Mouse (Mus musculus) neural tube, embryonic 13.5 days (tissue): ENCODE results near the gene Bmp6. TPM values are rescaled to one million over a fixed set of nuclear protein-coding genes. Genes with fewer than 3 reads are reported as not detected.

ENCODE experiments used
- ATAC-seq: fragments of 200-750 bp; cut with Nextera tagmentation; 2 replicates; pipeline ENCODE4 v1.8.0; 2017; ENCODE audit warnings: low read depth, mild to moderate bottlenecking, moderate TSS enrichment, moderate library complexity
- H3K27ac ChIP-seq: fragments of 300-500 bp; sonication (generic); replicated peaks from 2 replicates; pipeline ENCODE4 v1.5.1; 2015; ENCODE audit warnings: moderate library complexity, mild to moderate bottlenecking, inconsistent platforms
- H3K27me3 ChIP-seq: fragments of 300-500 bp; sonication (generic); 2 replicates; pipeline ENCODE4 v1.6.1; 2015; ENCODE audit warnings: mild to moderate bottlenecking, inconsistent platforms
- H3K36me3 ChIP-seq: fragments of 300-500 bp; sonication (generic); 2 replicates; pipeline ENCODE4 v1.6.1; 2015; ENCODE audit warnings: mild to moderate bottlenecking, inconsistent platforms
- H3K4me1 ChIP-seq: fragments of 300-500 bp; sonication (generic); replicated peaks from 2 replicates; pipeline ENCODE4 v1.6.1; 2015; ENCODE audit warnings: inconsistent platforms
- H3K4me2 ChIP-seq: fragments of 300-500 bp; sonication (generic); 2 replicates; pipeline ENCODE4 v1.6.1; 2015; ENCODE audit warnings: inconsistent platforms, mild to moderate bottlenecking, moderate library complexity
- H3K4me3 ChIP-seq: fragments of 300-500 bp; sonication (generic); 2 replicates; pipeline ENCODE4 v1.5.1; 2015; ENCODE audit warnings: mild to moderate bottlenecking, inconsistent platforms
- H3K9ac ChIP-seq: fragments of 300-500 bp; sonication (generic); 2 replicates; pipeline ENCODE4 v1.6.1; 2015; ENCODE audit warnings: moderate library complexity, mild to moderate bottlenecking, inconsistent platforms
- H3K9me3 ChIP-seq: fragments of 300-500 bp; sonication (generic); 2 replicates; pipeline ENCODE4 v1.6.1; 2016; ENCODE audit warnings: inconsistent platforms
- WGBS: fragments of 180-500 bp; shearing (Covaris S2); methylation state at CpG from one replicate; pipeline ENCODE4 v1.1.7; 2015; 5-methylcytosine and 5-hydroxymethylcytosine counted together
- polyA plus RNA-seq: library from polyadenylated mRNA; unstranded; fragments of >200 nt; fragmentation: Nextera tagmentation; extraction: Ambion mirVana; gene quantifications from 2 replicates; pipeline ENCODE4 v1.2.1, GENCODE M21; 2015

Bmp6 gene
- polyA plus RNA-seq, 1 experiment from 2014 or later = 2.7 TPM

GRCm38 (mm10) chr13:38400662-38401061, 55.8 kb downstream of the Bmp6 start:
- WGBS = 89% methylated on average over 8 of the region's 8 CpGs

GRCm38 (mm10) chr13:38407611-38408315, 62.9 kb downstream of the Bmp6 start:
- no peak overlapping the region for H3K4me3 ChIP-seq
- WGBS = 85% methylated on average over 6 of the region's 6 CpGs

More at GRCm38 (mm10) chr13:38400662-38401061, 55.8 kb downstream of the Bmp6 start:
- H3K9ac ChIP-seq = no peak overlapping the region
- ATAC-seq = no peak
- H3K27me3 ChIP-seq = no peaks in the 10 kb centered on the region
- H3K4me2 ChIP-seq = no peak overlapping the region
- no peak overlapping the region for H3K27ac ChIP-seq
- H3K4me1 ChIP-seq = no peaks in the 10 kb centered on the region
- no peaks in the 10 kb centered on the region for H3K36me3 ChIP-seq
- no peak overlapping the region for H3K4me3 ChIP-seq
- H3K9me3 ChIP-seq = no peaks in the 10 kb centered on the region

DNA sequence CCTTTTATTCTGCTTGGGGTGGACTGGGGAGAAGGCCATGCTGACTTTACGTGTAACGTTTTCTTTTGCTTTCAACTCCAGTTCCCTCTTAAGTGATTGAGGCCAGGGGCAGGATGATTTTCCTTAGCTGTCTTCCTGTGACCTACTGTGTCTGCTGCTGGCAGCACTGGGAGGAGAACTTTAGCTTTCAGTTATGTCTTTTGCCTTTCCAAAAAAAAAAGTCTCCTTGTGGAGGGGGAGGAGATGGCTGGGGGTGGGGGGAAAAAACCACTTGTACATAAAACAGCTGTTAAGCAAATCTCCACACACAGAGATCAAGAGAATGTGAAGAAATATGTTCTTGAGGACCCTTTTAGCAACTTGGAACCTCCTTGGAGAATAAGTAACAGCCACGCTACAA, 63.7 kb downstream of the Bmp6 start:
- H3K27me3 ChIP-seq = no peaks in the 10 kb centered on the region
- H3K9me3 ChIP-seq = no peaks in the 10 kb centered on the region
- no peaks in the 10 kb centered on the region for H3K36me3 ChIP-seq
- 78% methylated on average over 3 of the region's 3 CpGs for WGBS
- no peak overlapping the region for H3K4me2 ChIP-seq
- no peak overlapping the region for H3K9ac ChIP-seq
- no peak overlapping the region for H3K27ac ChIP-seq
- H3K4me1 ChIP-seq = no peaks in the 10 kb centered on the region
- ATAC-seq = no peak
- no peak overlapping the region for H3K4me3 ChIP-seq

More at GRCm38 (mm10) chr13:38407611-38408315, 62.9 kb downstream of the Bmp6 start:
- no peaks in the 10 kb centered on the region for H3K36me3 ChIP-seq
- no peak overlapping the region for H3K9ac ChIP-seq
- H3K4me2 ChIP-seq = no peak overlapping the region
- H3K27ac ChIP-seq = no peak overlapping the region
- no peaks in the 10 kb centered on the region for H3K27me3 ChIP-seq
- H3K4me1 ChIP-seq = no peaks in the 10 kb centered on the region
- ATAC-seq = no peak
- H3K9me3 ChIP-seq = no peaks in the 10 kb centered on the region

- H3K4me1 ChIP-seq = no peaks in the 10 kb centered on the region
- H3K9me3 ChIP-seq = no peaks in the 10 kb centered on the region
- no peak overlapping the region for H3K4me3 ChIP-seq
- H3K4me2 ChIP-seq = no peak overlapping the region
- ATAC-seq = no peak
- H3K36me3 ChIP-seq = no peaks in the 10 kb centered on the region
- H3K27ac ChIP-seq = no peak overlapping the region
- H3K9ac ChIP-seq = no peak overlapping the region
- WGBS = 38% methylated on average over 15 of the region's 15 CpGs
- H3K27me3 ChIP-seq = no peaks in the 10 kb centered on the region
Observed at GRCm38 (mm10) chr13:38410322-38410865, 65.5 kb downstream of the Bmp6 start.

GRCm38 (mm10) chr13:38419781-38420180, 74.9 kb downstream of the Bmp6 start:
- WGBS = 92% methylated on average over 7 of the region's 7 CpGs
- ATAC-seq = no peak

GRCm38 (mm10) chr13:38422491-38422890, 77.6 kb downstream of the Bmp6 start:
- no peak for ATAC-seq
- no peaks in the 10 kb centered on the region for H3K36me3 ChIP-seq
- H3K4me2 ChIP-seq = no peak overlapping the region
- H3K9me3 ChIP-seq = no peaks in the 10 kb centered on the region
- no peaks in the 10 kb centered on the region for H3K4me1 ChIP-seq
- H3K4me3 ChIP-seq = no peak overlapping the region
- no peak overlapping the region for H3K9ac ChIP-seq
- no peaks in the 10 kb centered on the region for H3K27me3 ChIP-seq
- no peak overlapping the region for H3K27ac ChIP-seq
- WGBS = 88% methylated on average over 5 of the region's 5 CpGs

More at GRCm38 (mm10) chr13:38419781-38420180, 74.9 kb downstream of the Bmp6 start:
- no peaks in the 10 kb centered on the region for H3K36me3 ChIP-seq
- H3K27me3 ChIP-seq = no peaks in the 10 kb centered on the region
- no peaks in the 10 kb centered on the region for H3K9me3 ChIP-seq
- no peak overlapping the region for H3K4me3 ChIP-seq
- H3K4me2 ChIP-seq = no peak overlapping the region
- no peak overlapping the region for H3K9ac ChIP-seq
- H3K27ac ChIP-seq = no peak overlapping the region
- H3K4me1 ChIP-seq = no peaks in the 10 kb centered on the region

DNA sequence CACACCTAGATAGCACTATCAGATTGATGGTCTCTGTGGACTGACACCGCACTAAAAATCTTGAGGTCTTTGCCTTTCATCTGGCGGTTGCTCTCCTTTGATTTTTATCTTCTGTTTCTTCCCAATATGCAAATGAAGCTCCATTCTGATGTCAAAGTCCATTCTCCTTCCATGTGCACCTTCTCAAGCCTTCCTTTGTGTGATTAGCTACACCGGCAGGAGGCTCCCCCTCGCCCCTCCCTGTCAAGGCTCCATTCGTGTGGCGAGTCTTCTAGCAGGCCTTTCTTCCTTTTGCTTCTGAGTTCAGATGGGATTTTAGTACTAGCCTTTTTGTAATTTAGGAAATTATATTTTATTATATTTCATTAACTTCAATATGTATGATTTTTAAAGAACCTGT, 80.4 kb downstream of the Bmp6 start:
- ATAC-seq = no peak
- H3K4me2 ChIP-seq = no peak overlapping the region
- H3K4me1 ChIP-seq = no peaks in the 10 kb centered on the region
- H3K36me3 ChIP-seq = no peaks in the 10 kb centered on the region
- no peaks in the 10 kb centered on the region for H3K27me3 ChIP-seq
- 49% methylated on average over 6 of the region's 6 CpGs for WGBS
- peaks cover 5% of the 10 kb centered on the region; the same call in 1 of the 2 replicates for H3K9me3 ChIP-seq
- H3K9ac ChIP-seq = no peak overlapping the region
- no peak overlapping the region for H3K27ac ChIP-seq
- H3K4me3 ChIP-seq = no peak overlapping the region

GRCm38 (mm10) chr13:38429671-38430070, 84.8 kb downstream of the Bmp6 start:
- no peak overlapping the region for H3K4me3 ChIP-seq
- H3K27me3 ChIP-seq = no peaks in the 10 kb centered on the region
- 59% methylated on average over 8 of the region's 8 CpGs for WGBS
- no peaks in the 10 kb centered on the region for H3K4me1 ChIP-seq
- H3K27ac ChIP-seq = no peak overlapping the region
- no peaks in the 10 kb centered on the region for H3K36me3 ChIP-seq
- H3K9me3 ChIP-seq = peaks cover 5% of the 10 kb centered on the region; the same call in 1 of the 2 replicates
- no peak overlapping the region for H3K9ac ChIP-seq
- ATAC-seq = no peak
- no peak overlapping the region for H3K4me2 ChIP-seq

DNA sequence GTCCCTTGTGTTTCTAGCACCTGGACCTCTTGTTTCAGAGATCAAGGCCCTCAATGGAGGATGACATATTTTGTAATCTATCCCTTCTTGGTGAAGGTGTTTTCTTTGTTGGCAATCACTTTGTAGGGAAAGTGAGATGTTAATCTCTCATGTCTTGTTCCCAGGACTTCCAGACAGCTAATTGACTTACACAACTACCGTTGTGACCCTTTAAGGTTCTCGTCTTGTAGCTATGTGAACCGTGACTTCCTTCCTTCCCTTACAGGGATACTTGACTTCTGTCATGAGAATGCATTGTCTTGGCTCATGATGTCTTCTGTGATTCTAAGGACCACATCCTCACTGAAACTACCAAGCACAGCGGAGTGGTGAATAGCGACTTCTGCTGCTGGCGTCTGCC, 85.2 kb downstream of the Bmp6 start:
- no peaks in the 10 kb centered on the region for H3K27me3 ChIP-seq
- no peaks in the 10 kb centered on the region for H3K4me1 ChIP-seq
- 89% methylated on average over 6 of the region's 6 CpGs for WGBS
- H3K4me2 ChIP-seq = no peak overlapping the region
- ATAC-seq = no peak
- no peak overlapping the region for H3K4me3 ChIP-seq
- no peak overlapping the region for H3K27ac ChIP-seq
- H3K9me3 ChIP-seq = peaks cover 5% of the 10 kb centered on the region; the same call in 1 of the 2 replicates
- H3K9ac ChIP-seq = no peak overlapping the region
- H3K36me3 ChIP-seq = no peaks in the 10 kb centered on the region

DNA sequence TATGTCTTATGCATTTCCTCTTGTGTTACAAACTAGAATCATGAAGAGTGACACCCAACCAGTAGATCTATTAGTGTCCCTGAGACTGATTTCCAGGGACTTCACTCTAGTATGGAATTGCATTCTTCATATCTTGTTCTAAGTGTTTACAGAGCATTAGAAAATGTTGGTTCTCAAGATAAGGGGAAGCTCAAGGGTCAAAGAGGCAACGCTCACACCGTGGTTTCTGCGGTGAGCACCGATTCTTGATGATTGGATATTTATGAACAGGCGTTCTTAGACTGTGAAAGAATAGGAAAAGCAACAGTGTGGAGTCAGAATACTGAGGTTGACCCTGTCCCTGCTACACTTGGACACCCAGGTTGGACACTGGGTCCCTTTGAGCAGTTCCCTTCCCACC, 89.9 kb downstream of the Bmp6 start:
- no peaks in the 10 kb centered on the region for H3K9me3 ChIP-seq
- no peak overlapping the region for H3K4me3 ChIP-seq
- H3K27ac ChIP-seq = no peak overlapping the region
- H3K9ac ChIP-seq = no peak overlapping the region
- no peak for ATAC-seq
- H3K4me2 ChIP-seq = no peak overlapping the region
- no peaks in the 10 kb centered on the region for H3K4me1 ChIP-seq
- H3K36me3 ChIP-seq = no peaks in the 10 kb centered on the region
- H3K27me3 ChIP-seq = no peaks in the 10 kb centered on the region
- whole genome bisulfite sequencing = 95% methylated on average over 5 of the region's 5 CpGs

DNA sequence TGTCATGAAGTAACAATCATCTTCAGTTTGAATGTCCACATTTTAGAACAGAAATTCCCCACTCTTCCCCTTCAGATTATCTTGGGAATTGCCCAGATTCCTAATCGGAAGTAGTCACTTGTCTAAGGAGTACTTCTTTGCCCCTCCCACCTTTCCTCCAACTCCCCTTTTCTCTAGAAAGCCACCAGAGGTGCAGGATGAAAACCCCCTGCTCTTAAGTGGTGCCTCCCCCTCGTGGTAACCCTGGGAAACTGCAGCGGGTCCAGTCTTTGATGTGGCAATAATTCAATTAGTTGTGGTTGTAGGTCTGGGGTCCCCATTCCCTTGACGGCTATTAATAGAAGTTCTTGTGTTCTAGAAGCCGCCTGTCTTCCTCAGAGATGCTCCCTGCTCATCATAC, 93.0 kb downstream of the Bmp6 start:
- ATAC-seq = no peak
- Histone ChIP-seq H3K36me3 (no peaks in the 10 kb centered on the region), H3K4me1 (no peaks in the 10 kb centered on the region), H3K27me3 (no peaks in the 10 kb centered on the region), H3K9me3 (no peaks in the 10 kb centered on the region), H3K27ac (no peak overlapping the region), H3K4me2 (no peak overlapping the region), H3K9ac (no peak overlapping the region), H3K4me3 (no peak overlapping the region)
- WGBS = 26% methylated on average over 5 of the region's 5 CpGs

GRCm38 (mm10) chr13:38440240-38440639, 95.3 kb downstream of the Bmp6 start:
- no peak overlapping the region for H3K9ac ChIP-seq
- no peak overlapping the region for H3K27ac ChIP-seq
- ATAC-seq = no peak
- no peaks in the 10 kb centered on the region for H3K27me3 ChIP-seq
- no peaks in the 10 kb centered on the region for H3K4me1 ChIP-seq
- H3K36me3 ChIP-seq = no peaks in the 10 kb centered on the region
- H3K9me3 ChIP-seq = no peaks in the 10 kb centered on the region
- no peak overlapping the region for H3K4me3 ChIP-seq
- 91% methylated on average over 10 of the region's 10 CpGs for WGBS
- H3K4me2 ChIP-seq = no peak overlapping the region
